Mouse (Mus musculus) heart, postnatal 0 days (tissue): ENCODE measurements around the gene Maats1.

Experiments
- CTCF ChIP-seq: IDR thresholded peaks from 2 replicates; pipeline ENCODE4 v1.5.1; 2016; ENCODE audit warnings: antibody characterized with exemption, control low read depth, low read depth
- EP300 ChIP-seq: IDR thresholded peaks from 2 replicates; pipeline ENCODE4 v1.6.1; 2016; ENCODE audit warnings: antibody characterized with exemption, low read depth

- no peak for TF ChIP-seq CTCF
- TF ChIP-seq EP300: no peak
Observed at GRCm38 (mm10) chr16:38360317-38360716, 18.4 kb upstream of the Maats1 start.
